Mouse (Mus musculus): ENCODE data around the gene 4921517D22Rik. TPM values are rescaled to one million over a fixed set of nuclear protein-coding genes. Genes with fewer than 3 reads are reported as not detected.

Gene 4921517D22Rik
- total RNA-seq, 4 experiments from 2014 or later = not detected

DNA sequence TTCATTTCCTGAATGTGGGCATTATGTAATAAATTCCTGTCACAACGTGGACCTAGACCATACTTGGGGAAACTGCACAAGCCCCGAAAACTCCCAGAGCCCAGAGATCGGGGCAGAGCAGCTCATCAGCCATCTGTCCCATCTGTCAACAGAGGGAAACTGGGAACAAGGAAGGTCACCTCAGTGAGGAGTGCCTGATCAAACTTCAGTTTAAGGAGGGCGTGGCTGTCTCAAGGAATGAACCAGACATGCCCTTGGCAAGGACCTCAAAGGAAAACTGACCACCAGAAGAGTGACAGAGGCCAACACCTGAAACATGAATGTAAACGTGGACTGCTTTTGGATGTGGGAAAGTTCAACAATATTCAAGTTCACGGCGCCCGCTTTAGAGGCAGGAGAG, 32.5 kb downstream of the 4921517D22Rik start:
- DNase-seq (ENCODE audit: low spot score in 2 of 2) = no peak

- no peak for DNase-seq (ENCODE audit: low spot score in 2 of 2)
Observed at GRCm38 (mm10) chr13:59660371-59660770, 33.5 kb downstream of the 4921517D22Rik start.

DNA sequence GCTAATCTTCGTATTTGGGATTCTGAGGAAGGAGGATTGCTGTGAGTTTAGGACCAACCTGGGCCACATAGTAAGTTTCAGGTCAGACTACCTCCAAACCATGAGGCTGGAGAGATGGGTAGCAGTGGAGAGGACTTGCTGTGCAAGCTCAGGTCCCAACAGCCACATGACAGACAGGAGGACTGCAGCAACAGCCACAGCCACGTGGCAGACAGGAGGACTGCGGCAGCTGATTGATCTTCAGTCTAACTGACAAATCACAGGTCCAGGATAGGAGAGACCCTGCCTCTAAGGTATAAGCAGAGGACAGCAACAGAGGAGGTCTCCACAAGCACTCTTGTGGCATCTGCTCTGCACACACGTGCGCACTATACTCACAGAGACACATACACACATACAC, 36.1 kb downstream of the 4921517D22Rik start:
- DNase-seq (ENCODE audit: low spot score in 2 of 2) = no peak

- no peak for DNase-seq (ENCODE audit: low spot score in 2 of 2)
Observed at GRCm38 (mm10) chr13:59656975-59657388, 36.9 kb downstream of the 4921517D22Rik start.

DNA sequence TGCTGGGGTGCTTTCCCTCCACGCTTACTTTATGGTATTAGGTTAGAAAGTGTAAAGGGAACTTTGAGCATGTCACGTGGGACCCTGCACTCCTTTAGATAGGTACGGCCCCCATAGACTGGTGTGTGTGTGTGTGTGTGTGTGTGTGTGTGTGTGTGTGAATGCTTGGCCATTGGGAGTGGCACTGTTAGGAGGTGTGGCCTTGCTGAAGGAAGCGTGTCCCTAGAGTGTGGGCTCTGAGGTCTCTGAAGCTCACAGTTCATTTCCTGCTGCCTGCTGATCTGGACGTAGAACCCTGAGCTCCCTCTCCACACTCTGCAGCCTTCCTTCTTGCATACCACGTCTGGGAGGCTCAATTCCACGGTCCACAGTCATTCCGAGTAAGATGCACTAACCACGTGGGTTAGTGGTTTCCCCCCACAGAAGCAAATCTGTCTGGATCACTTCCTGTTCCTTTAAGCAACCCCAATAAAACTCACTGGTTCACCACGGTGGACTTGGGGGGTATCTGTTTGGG, 37.5 kb downstream of the 4921517D22Rik start:
- DNase-seq (ENCODE audit: low spot score in 2 of 2) = no peak

DNA sequence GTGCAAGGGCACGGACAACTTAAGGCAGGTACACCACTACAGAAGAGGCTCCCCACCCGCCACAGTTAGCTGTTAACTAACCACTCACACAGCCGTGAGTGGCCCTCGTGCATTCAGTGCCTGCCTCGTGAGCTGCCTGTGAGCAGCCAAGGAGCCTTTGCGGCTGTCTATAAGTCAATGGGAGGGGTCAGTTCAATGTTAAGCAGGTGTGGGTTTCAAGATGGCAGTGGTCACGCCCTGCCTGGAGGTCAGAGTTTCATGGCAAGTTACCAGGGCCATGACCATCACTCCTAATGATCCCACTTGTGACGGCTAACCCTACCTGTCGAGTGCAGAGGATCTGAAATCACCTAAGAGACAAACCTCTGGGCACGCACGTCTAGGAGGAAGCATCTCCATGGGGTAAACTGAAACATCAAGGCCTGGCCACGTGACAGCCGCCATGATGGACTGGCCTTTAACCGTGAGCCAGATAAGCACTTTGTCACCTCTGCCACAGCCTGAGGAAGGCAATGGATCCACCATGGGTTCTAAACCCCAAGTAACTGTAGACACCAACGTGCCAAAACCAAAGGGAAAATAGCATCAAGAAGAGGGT, 38.1 kb downstream of the 4921517D22Rik start:
- no peak for DNase-seq (ENCODE audit: low spot score in 2 of 2)

DNA sequence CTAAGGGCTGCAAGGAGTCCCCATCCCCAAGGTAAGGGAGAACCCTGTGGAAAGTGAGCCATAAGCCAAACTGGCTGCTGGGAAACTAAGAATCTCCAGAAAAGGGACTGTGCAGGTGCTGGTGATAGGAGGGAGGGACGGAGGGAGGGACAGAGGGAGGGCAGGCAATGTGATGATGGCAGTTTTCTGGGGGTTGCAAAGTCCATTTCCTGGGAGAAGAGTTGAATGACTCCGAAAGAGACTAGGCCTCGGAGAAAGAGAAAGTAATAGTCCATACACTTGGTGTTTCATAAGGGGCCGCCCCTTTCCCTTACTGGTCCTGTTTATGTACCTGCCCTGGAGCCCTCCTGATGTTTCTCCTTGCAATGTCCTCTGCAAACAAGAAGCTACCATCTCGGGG, 39.4 kb downstream of the 4921517D22Rik start:
- no peak for DNase-seq (ENCODE audit: low spot score in 2 of 2)

DNA sequence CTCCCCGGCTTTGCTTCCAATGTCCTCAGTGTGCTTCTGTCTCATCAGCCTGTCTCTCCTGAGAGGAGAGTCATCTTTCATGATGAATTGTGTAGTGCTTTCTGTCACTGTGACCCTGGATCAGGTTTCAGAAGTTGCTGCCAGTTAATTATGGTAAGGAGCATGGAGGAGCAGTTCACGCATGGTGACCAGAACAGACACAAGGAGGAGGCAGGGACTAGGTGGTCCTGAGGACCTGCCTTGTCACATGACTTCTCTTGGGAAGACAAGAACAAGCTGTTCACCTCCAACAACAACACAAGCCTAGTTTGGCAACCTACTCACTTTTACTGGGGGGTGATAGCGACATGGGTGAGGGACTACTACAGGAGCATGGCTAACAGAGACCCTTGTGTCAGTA, 40.8 kb downstream of the 4921517D22Rik start:
- no peak for DNase-seq (ENCODE audit: low spot score in 2 of 2)

- no peak for DNase-seq (ENCODE audit: low spot score in 2 of 2)
Observed at GRCm38 (mm10) chr13:59652651-59653050, 41.3 kb downstream of the 4921517D22Rik start.

- DNase-seq (ENCODE audit: low spot score in 2 of 2) = no peak
Observed at GRCm38 (mm10) chr13:59649781-59650180, 44.1 kb downstream of the 4921517D22Rik start.

DNA sequence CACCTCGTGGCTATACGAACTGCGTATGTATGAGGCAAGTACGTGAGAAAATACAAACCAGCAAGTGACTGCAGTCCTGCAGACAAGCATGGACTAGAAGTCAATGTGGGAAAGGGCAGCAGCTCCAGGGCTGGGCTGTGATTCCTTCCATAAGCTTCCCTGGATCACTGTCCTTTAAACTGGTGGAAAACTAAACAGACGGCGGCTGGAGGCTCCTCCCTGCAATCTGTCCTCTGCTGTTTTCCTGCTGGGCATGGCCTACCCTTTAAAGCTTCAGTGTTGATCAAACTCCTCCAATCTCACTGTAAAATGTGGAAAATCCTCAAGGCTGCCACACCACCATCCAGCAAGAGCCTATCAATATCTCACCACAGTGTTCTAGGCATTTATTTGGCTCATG, 45.3 kb downstream of the 4921517D22Rik start:
- DNase-seq (ENCODE audit: low spot score in 2 of 2) = no peak

DNA sequence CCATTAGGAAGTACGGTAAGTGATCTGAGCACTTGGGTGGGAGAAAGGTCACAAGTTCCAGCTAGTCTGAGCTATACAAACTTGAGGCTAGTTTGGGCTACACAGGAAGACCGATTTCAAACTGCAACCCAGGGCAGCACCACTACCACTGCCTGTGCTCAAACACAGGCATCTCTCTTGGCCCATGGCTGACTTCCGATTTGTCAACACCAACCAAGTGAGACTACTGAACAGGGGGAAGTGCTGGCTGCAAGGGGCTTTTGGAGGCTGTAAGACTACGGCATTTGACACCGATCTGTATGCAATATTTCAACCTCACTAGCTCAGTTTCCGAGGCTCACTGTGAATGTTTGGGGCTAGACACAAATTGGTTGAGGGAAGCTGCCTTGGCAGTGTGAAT, 46.4 kb downstream of the 4921517D22Rik start:
- DNase-seq (ENCODE audit: low spot score in 2 of 2) = no peak

- no peak for DNase-seq (ENCODE audit: low spot score in 2 of 2)
Observed at GRCm38 (mm10) chr13:59646674-59647244, 47.1 kb downstream of the 4921517D22Rik start.

GRCm38 (mm10) chr13:59645491-59645890, 48.4 kb downstream of the 4921517D22Rik start:
- DNase-seq (ENCODE audit: low spot score in 2 of 2) = no peak

DNA sequence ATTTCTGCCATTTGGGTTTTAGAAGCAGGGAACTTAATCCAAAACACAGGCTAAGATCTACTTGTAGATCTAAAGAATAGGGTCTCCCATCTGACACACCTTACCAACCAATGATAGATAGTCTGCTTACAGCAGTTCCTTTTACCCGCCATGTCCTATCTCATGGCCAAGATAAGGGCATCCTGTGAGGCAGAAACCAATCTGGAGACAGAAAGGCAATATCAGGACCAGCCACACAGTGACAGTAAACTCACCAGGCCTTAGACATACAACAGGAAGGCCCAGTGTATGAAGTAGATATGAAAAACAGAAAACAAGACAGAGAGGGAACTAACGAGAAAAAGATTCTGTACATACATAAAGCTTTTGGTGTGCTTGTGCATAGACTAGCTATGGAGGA, 51.1 kb downstream of the 4921517D22Rik start:
- DNase-seq (ENCODE audit: low spot score in 2 of 2) = no peak

DNA sequence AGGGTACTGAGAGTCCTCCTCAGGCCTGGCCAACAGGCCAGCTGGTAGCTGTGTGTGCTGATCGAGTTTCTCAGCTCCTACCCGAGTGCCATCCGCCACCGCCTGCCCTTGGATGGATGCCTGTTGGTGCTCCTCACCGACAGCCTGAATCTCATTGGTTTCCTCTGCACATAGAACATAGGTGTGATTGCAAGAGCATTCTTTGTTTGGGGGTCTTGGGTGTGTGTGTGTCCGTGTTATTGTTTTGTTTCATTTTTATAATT, 53.8 kb downstream of the 4921517D22Rik start:
- peak; percentile 15 to 25 for DNase-seq (ENCODE audit: low spot score in 2 of 2)

DNA sequence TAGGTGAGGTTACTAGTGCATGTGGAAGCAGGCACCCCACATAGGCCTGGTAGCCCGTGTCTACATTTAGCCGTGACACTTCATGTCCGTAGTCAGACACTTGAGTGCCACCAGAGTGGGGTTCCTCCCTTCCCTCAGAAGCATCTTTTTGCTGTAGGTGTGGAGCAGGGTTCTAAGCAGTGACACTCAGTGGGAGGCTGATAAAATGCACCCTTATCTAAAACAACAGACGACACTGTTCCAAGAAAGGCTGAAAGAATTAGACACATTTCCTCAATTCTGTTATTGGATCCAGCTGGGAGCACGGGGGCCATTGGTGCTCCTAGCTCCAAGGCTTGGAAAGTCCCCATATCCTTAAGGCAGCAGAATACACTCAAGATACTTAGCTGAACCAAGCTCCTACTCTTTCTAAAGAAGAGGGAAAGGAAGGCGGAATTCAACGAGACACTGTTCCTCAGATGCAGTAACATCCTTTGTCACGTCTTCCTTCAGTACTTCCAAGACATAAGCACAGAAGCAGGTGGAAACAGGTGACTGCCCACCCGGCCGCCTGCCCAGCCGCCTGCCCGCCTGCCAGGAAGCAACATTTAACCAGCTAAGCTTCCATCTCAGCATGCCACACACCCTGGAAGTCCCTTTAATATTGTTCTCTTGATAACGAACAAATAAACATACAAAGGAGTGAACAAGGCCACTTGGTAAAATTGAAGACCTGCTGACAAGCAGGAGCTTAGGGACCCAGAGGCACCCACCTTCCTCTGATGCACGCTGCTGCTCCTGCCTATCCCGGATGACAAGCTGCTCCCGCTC, 54.3 kb downstream of the 4921517D22Rik start:
- no peak for DNase-seq (ENCODE audit: low spot score in 2 of 2)

DNA sequence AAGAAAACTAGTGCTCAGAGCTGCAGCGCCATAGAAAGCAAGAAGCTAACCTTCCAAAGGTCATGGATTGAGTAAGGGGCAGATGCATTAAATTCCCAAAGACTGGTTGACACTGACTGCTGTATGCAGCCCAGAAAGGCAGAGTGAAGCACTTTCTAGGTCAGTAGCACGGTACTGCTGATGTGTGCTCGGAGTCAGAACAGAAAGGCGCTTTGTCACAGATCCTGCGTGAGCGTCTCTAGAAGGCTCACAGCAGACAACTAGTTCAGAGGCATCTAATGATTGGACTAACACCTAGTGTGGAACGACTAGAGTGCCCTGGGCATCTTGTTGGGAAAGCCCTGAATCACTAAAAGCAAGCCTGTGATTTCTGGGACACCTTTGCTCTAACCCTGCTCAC, 56.1 kb downstream of the 4921517D22Rik start:
- no peak for DNase-seq (ENCODE audit: low spot score in 2 of 2)

Other genes starting within 250 kb of the 4921517D22Rik start
- gene Agtpbp1, start 108.9 kb downstream of the 4921517D22Rik start, total RNA-seq (2022) = 10 to 100 TPM; 77.0 to 85.2 (median 83.0) TPM
- 10 to 100 TPM; 29.0 to 38.6 (median 35.3) TPM for gene Naa35, start 108.8 kb downstream of the 4921517D22Rik start, total RNA-seq (2022)
- gene Golm1, start 18.3 kb downstream of the 4921517D22Rik start, total RNA-seq (2022) = 1 to 10 TPM; 5.5 to 9.3 (median 7.5) TPM
- not detected for gene Spata31d1a, start 16.2 kb upstream of the 4921517D22Rik start, total RNA-seq (2022)
- gene Spata31d1b, start 18.2 kb upstream of the 4921517D22Rik start, total RNA-seq (2022) = not detected
- gene Spata31d1d, start 37.6 kb upstream of the 4921517D22Rik start, total RNA-seq (2022) = not detected
- gene 1700014D04Rik, start 52.6 kb upstream of the 4921517D22Rik start, total RNA-seq (2022) = under 1 TPM in 2 of 4 experiments, not detected in 2; 0.10 to 0.12 TPM
- gene Isca1, start 75.7 kb upstream of the 4921517D22Rik start, total RNA-seq (2022) = 100 to 1,000 TPM; 159 to 209 (median 180) TPM
- gene Gm49354, start 88.1 kb upstream of the 4921517D22Rik start, total RNA-seq (2022) = not detected
- gene Tut7, start 129.0 kb upstream of the 4921517D22Rik start, total RNA-seq (2022) = 10 to 100 TPM; 28.7 to 42.3 (median 34.5) TPM

Measured in gastrocnemius, adult 8-10 months (tissue).